Mouse (Mus musculus) MEL (cell line): ENCODE measurements around the gene Slc25a36. TPM values are rescaled to one million over a fixed set of nuclear protein-coding genes. Genes with fewer than 3 reads are reported as not detected.

ENCODE experiments used
- DNase-seq: peaks from one replicate; pipeline ENCODE4 v3.0.0; 2011; ENCODE audit warnings: low read depth, low spot score
- H3K27ac ChIP-seq: 2 replicates; pipeline ENCODE4 v1.5.1; 2012; ENCODE audit warnings: low read depth, mild to moderate bottlenecking, control low read depth, low read length, moderate library complexity; ENCODE audit not compliant: control insufficient read depth
- H3K27me3 ChIP-seq, 2 experiments: fragments of 150-350 bp in 1 of 2; sonication (generic) in 1 of 2; 2 replicates each; pipeline ENCODE4 v1.6.1; 2012; ENCODE audit warnings: low read length in 2 of 2, mild to moderate bottlenecking in 2 of 2, improper control_type of control experiment in 1 of 2, moderate library complexity in 1 of 2; ENCODE audit not compliant: insufficient read depth in 2 of 2, control insufficient read depth in 1 of 2
- H3K36me3 ChIP-seq, 2 experiments: 2 replicates each; pipeline ENCODE4 v1.6.1; 2012 to 2014; ENCODE audit warnings: low read length in 2 of 2, improper control_type of control experiment in 1 of 2, inconsistent platforms in 1 of 2, mild to moderate bottlenecking in 1 of 2; ENCODE audit not compliant: insufficient read depth in 2 of 2, control insufficient read depth in 1 of 2
- H3K4me1 ChIP-seq, 2 experiments: fragments of 150-350 bp in 1 of 2; sonication (generic) in 1 of 2; 2 replicates each; pipeline ENCODE4 v1.6.1; 2012; ENCODE audit warnings: low read length in 2 of 2, improper control_type of control experiment in 1 of 2, mild to moderate bottlenecking in 1 of 2; ENCODE audit not compliant: insufficient read depth in 2 of 2, control insufficient read depth in 1 of 2
- H3K4me3 ChIP-seq, 2 experiments: fragments of 150-350 bp in 1 of 2; sonication (generic) in 1 of 2; 2 replicates each; pipeline ENCODE4 v1.5.1; 2012; ENCODE audit warnings: low read depth in 2 of 2, low read length in 2 of 2, mild to moderate bottlenecking in 2 of 2, moderate library complexity in 2 of 2, control low read depth in 1 of 2, improper control_type of control experiment in 1 of 2; ENCODE audit not compliant: control insufficient read depth in 1 of 2, insufficient read depth in 1 of 2
- H3K79me2 ChIP-seq: 2 replicates; pipeline ENCODE4 v1.6.1; 2012; ENCODE audit warnings: mild to moderate bottlenecking, low read length, moderate library complexity; ENCODE audit not compliant: control insufficient read depth, poor library complexity, insufficient read depth
- H3K9ac ChIP-seq: 2 replicates; pipeline ENCODE4 v1.6.1; 2012; ENCODE audit warnings: low read depth, mild to moderate bottlenecking, control low read depth, low read length, moderate library complexity; ENCODE audit not compliant: control insufficient read depth, poor library complexity, severe bottlenecking
- H3K9me3 ChIP-seq: fragments of 150-350 bp; sonication (generic); replicated peaks from 2 replicates; pipeline ENCODE4 v1.6.1; 2012; ENCODE audit warnings: mild to moderate bottlenecking, low read length, improper control_type of control experiment, moderate library complexity; ENCODE audit not compliant: insufficient read depth
- BHLHE40 ChIP-seq: IDR thresholded peaks from 2 replicates; pipeline ENCODE4 v1.6.1; 2012; ENCODE audit warnings: low read depth, mild to moderate bottlenecking, inconsistent platforms, low read length, improper control_type of control experiment, borderline replicate concordance
- CHD1 ChIP-seq: IDR thresholded peaks from 2 replicates; pipeline ENCODE4 v1.6.1; 2012; ENCODE audit warnings: low read depth, mild to moderate bottlenecking, inconsistent platforms, low read length, improper control_type of control experiment
- E2F4 ChIP-seq: IDR thresholded peaks from 2 replicates; pipeline ENCODE4 v1.6.1; 2011; ENCODE audit warnings: low read depth, low read length, improper control_type of control experiment, borderline replicate concordance
- GATA1 ChIP-seq: IDR thresholded peaks from 2 replicates; pipeline ENCODE4 v1.6.1; 2011; ENCODE audit warnings: low read depth, low read length, improper control_type of control experiment
- KAT2A ChIP-seq: conservative IDR thresholded peaks from 2 replicates; pipeline ENCODE4 v1.6.1; 2012; ENCODE audit warnings: low read depth, low read length, improper control_type of control experiment, inconsistent platforms
- MAFK ChIP-seq: IDR thresholded peaks from 2 replicates; pipeline ENCODE4 v1.6.1; 2011; ENCODE audit warnings: low read depth, mild to moderate bottlenecking, low read length, improper control_type of control experiment, borderline replicate concordance
- MAX ChIP-seq: IDR thresholded peaks from 2 replicates; pipeline ENCODE4 v1.6.1; 2011; ENCODE audit warnings: low read length, improper control_type of control experiment
- MEF2A ChIP-seq: IDR thresholded peaks from 2 replicates; pipeline ENCODE4 v1.6.1; 2014; ENCODE audit warnings: low read depth, mild to moderate bottlenecking, inconsistent platforms, low read length, improper control_type of control experiment; ENCODE audit not compliant: poor library complexity, insufficient replicate concordance, severe bottlenecking; ENCODE audit errors: extremely low read depth
- MXI1 ChIP-seq: IDR thresholded peaks from 2 replicates; pipeline ENCODE4 v1.6.1; 2011; ENCODE audit warnings: mild to moderate bottlenecking, low read depth, low read length, improper control_type of control experiment
- MYB ChIP-seq: IDR thresholded peaks from 2 replicates; pipeline ENCODE4 v1.6.1; 2011; ENCODE audit warnings: mild to moderate bottlenecking, low read depth, low read length, improper control_type of control experiment
- NRF1 ChIP-seq: IDR thresholded peaks from 2 replicates; pipeline ENCODE4 v1.6.1; 2014; ENCODE audit warnings: low read depth, mild to moderate bottlenecking, inconsistent platforms, low read length, improper control_type of control experiment, moderate library complexity; ENCODE audit not compliant: poor library complexity, insufficient read depth, severe bottlenecking
- POLR2A ChIP-seq, 2 experiments: IDR thresholded peaks; 2 replicates each; pipeline ENCODE4 v1.6.1; 2011 to 2012; ENCODE audit warnings: low read length in 2 of 2, mild to moderate bottlenecking in 2 of 2, control low read depth in 1 of 2, improper control_type of control experiment in 1 of 2, low read depth in 1 of 2, moderate library complexity in 1 of 2; ENCODE audit not compliant: control insufficient read depth in 1 of 2, insufficient read depth in 1 of 2, poor library complexity in 1 of 2
- POLR2AphosphoS5 ChIP-seq: IDR thresholded peaks from 2 replicates; pipeline ENCODE4 v1.6.1; 2012; ENCODE audit warnings: low read depth, borderline replicate concordance, mild to moderate bottlenecking, inconsistent platforms, low read length, moderate library complexity, mixed read lengths
- RCOR1 ChIP-seq: IDR thresholded peaks from 2 replicates; pipeline ENCODE4 v1.6.1; 2012; ENCODE audit warnings: low read depth, mild to moderate bottlenecking, inconsistent platforms, low read length, improper control_type of control experiment
- SIN3A ChIP-seq: IDR thresholded peaks from 2 replicates; pipeline ENCODE4 v1.6.1; 2012; ENCODE audit warnings: low read length, improper control_type of control experiment, inconsistent platforms
- SMC3 ChIP-seq: IDR thresholded peaks from 2 replicates; pipeline ENCODE4 v1.6.1; 2011; ENCODE audit warnings: low read depth, low read length, improper control_type of control experiment
- TCF12 ChIP-seq: IDR thresholded peaks from 2 replicates; pipeline ENCODE4 v1.6.1; 2014; ENCODE audit warnings: low read depth, mild to moderate bottlenecking, inconsistent platforms, low read length, improper control_type of control experiment, moderate library complexity
- UBTF ChIP-seq: IDR thresholded peaks from 2 replicates; pipeline ENCODE4 v1.6.1; 2012; ENCODE audit warnings: low read depth, mild to moderate bottlenecking, inconsistent platforms, low read length, improper control_type of control experiment, moderate library complexity, borderline replicate concordance; ENCODE audit not compliant: insufficient read depth
- USF2 ChIP-seq, 2 experiments: IDR thresholded peaks; 2 replicates each; pipeline ENCODE4 v1.6.1; 2011 to 2012; ENCODE audit warnings: improper control_type of control experiment in 2 of 2, low read length in 2 of 2, borderline replicate concordance in 1 of 2, inconsistent platforms in 1 of 2, low read depth in 1 of 2, mild to moderate bottlenecking in 1 of 2; ENCODE audit not compliant: insufficient read depth in 1 of 2
- ZKSCAN1 ChIP-seq: IDR thresholded peaks from 2 replicates; pipeline ENCODE4 v1.6.1; 2012; ENCODE audit warnings: low read depth, mild to moderate bottlenecking, inconsistent platforms, low read length, improper control_type of control experiment, moderate library complexity
- ZMIZ1 ChIP-seq: IDR thresholded peaks from 2 replicates; pipeline ENCODE4 v1.6.1; 2012; ENCODE audit warnings: low read depth, mild to moderate bottlenecking, inconsistent platforms, low read length, improper control_type of control experiment, moderate library complexity
- ZNF384 ChIP-seq: IDR thresholded peaks from 2 replicates; pipeline ENCODE4 v1.6.1; 2012; ENCODE audit warnings: low read depth, mild to moderate bottlenecking, inconsistent platforms, low read length, improper control_type of control experiment
- polyA plus RNA-seq, 2 experiments: library from polyadenylated mRNA; stranded (reverse) in 1 of 2; unstranded in 1 of 2; fragments of >175 nt in 1 of 2; fragments of >200 nt in 1 of 2; gene quantifications; 2 replicates each; pipeline versions ENCODE4 v1.2.1 to v1.2.4; 2012; ENCODE audit warnings: low replicate concordance in 2 of 2, low read depth in 1 of 2; ENCODE audit not compliant: insufficient read length in 2 of 2, insufficient read depth in 1 of 2, missing spikeins in 1 of 2
- total RNA-seq: library from RNA; depleted of rRNA; stranded (reverse); fragments of 300-350 nt; gene quantifications from 2 replicates; pipeline ENCODE4 v1.2.3, GENCODE M21; 2012

The Slc25a36 gene
- total and polyA plus RNA-seq, 3 experiments = 11.9 to 13.0 TPM; not detected in 1

DNA sequence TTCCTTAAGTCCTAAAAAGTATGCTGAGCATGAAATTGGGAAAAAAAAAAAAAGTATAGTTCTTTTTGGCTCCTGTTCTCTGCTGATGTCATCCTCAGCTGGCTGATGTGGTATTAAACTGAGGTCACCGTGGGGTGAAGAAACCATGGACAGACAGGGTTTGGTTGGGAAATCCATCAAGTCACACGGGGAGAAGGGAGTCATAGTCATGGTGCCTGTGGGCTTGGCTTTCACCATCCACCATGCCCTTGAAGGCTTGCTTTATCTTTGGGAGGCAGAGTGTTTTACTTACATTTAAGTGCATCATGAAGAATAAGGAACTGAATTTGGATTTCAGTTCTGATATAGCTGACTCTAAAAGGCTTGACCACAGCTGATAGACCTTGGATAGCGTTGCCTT is 72.9 kb downstream of the Slc25a36 start:
- DNase-seq = no peak
- no peak overlapping the region for H3K4me3 ChIP-seq
- no peaks in the 10 kb centered on the region for H3K36me3 ChIP-seq
- no peaks in the 10 kb centered on the region; a peak in 1 of 4 replicates for H3K27me3 ChIP-seq
- no peak for TF ChIP-seq POLR2AphosphoS5
- TF ChIP-seq USF2 (IDR thresholded peaks at IDR 0.05; ENCODE audit: borderline replicate concordance in 1 of 2, insufficient read depth in 1 of 2, low read depth in 1 of 2, low read length in 2 of 2) = no peak
- TF ChIP-seq MEF2A = no peak
- TF ChIP-seq CHD1 = no peak
- no peak for TF ChIP-seq UBTF
- TF ChIP-seq NRF1 = no peak
- TF ChIP-seq GATA1 = no peak
- no peak for TF ChIP-seq MAFK
- TF ChIP-seq KAT2A = no peak
- TF ChIP-seq RCOR1 = no peak
- no peak for TF ChIP-seq MXI1
- no peak for TF ChIP-seq TCF12
- no peak for TF ChIP-seq ZNF384
- TF ChIP-seq BHLHE40 = no peak
- no peak for TF ChIP-seq MAX
- no peak for TF ChIP-seq SMC3
- no peaks in the 10 kb centered on the region for H3K4me1 ChIP-seq
- no peak overlapping the region for H3K27ac ChIP-seq
- no peaks in the 10 kb centered on the region for H3K79me2 ChIP-seq
- H3K9ac ChIP-seq = no peak overlapping the region
- H3K9me3 ChIP-seq = no peaks in the 10 kb centered on the region

DNA sequence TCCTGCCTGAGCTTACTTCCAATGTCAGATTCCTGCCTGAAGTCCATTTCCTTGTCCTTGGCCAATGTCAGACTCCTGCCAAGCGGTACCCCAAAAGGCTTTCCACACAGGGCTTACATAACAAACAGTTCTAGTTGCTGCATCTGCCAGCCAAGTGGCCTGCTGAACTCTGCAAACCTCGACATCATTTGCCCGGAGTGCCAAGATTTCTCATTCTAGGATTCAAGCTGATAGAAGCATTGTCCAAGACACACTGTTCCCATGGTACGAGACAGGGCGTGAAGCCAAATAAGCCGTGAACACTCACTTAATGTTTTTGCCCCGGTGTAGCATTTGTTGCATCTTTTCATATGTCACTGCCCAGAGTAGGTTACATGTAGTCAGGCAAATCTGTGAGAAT is 74.3 kb downstream of the Slc25a36 start:
- no peak for DNase-seq

More for the DNA sequence above, 74.3 kb downstream of the Slc25a36 start:
- H3K79me2 ChIP-seq = no peaks in the 10 kb centered on the region
- H3K4me1 ChIP-seq = no peaks in the 10 kb centered on the region
- H3K36me3 ChIP-seq = no peaks in the 10 kb centered on the region
- no peak for TF ChIP-seq ZKSCAN1
- TF ChIP-seq MAX = no peak
- no peak for TF ChIP-seq E2F4
- no peak for TF ChIP-seq MEF2A
- TF ChIP-seq SIN3A = no peak
- no peak for TF ChIP-seq ZNF384
- no peak for TF ChIP-seq ZMIZ1
- no peak for TF ChIP-seq POLR2A (IDR thresholded peaks at IDR 0.05; ENCODE audit: control insufficient read depth in 1 of 2, insufficient read depth in 1 of 2, low read depth in 1 of 2, low read length in 2 of 2, poor library complexity in 1 of 2)
- no peak for TF ChIP-seq MYB
- TF ChIP-seq SMC3 = no peak
- no peaks in the 10 kb centered on the region; a peak in 1 of 4 replicates for H3K27me3 ChIP-seq
- no peak overlapping the region for H3K4me3 ChIP-seq
- H3K9me3 ChIP-seq = no peaks in the 10 kb centered on the region
- no peak overlapping the region for H3K27ac ChIP-seq
- H3K9ac ChIP-seq = no peak overlapping the region
